Mouse (Mus musculus) liver, postnatal 0 days (tissue): ENCODE measurements around the gene U90926.

Experiments used
- CTCF ChIP-seq: sonication (generic); IDR thresholded peaks from 2 replicates; pipeline ENCODE4 v1.5.1; 2016; ENCODE audit warnings: antibody characterized with exemption, low read depth
- EP300 ChIP-seq: IDR thresholded peaks from 2 replicates; pipeline ENCODE4 v1.6.1; 2016; ENCODE audit warnings: antibody characterized with exemption, low read depth, mild to moderate bottlenecking

- TF ChIP-seq EP300 (no peak), CTCF (no peak)
Measured at GRCm38 (mm10) chr5:92233366-92233765, 18.2 kb upstream of the U90926 start.
